Mouse (Mus musculus): ENCODE measurements around the gene Svbp. TPM values are rescaled to one million over a fixed set of nuclear protein-coding genes. Genes with fewer than 3 reads are reported as not detected.

The Svbp gene
- polyA plus RNA-seq (2012; fragmentation: generic; extraction: Trizol) = 100 to 1,000 TPM in 1 of 2 experiments, 10 to 100 TPM in 1; 49.4 to 100 TPM

DNA sequence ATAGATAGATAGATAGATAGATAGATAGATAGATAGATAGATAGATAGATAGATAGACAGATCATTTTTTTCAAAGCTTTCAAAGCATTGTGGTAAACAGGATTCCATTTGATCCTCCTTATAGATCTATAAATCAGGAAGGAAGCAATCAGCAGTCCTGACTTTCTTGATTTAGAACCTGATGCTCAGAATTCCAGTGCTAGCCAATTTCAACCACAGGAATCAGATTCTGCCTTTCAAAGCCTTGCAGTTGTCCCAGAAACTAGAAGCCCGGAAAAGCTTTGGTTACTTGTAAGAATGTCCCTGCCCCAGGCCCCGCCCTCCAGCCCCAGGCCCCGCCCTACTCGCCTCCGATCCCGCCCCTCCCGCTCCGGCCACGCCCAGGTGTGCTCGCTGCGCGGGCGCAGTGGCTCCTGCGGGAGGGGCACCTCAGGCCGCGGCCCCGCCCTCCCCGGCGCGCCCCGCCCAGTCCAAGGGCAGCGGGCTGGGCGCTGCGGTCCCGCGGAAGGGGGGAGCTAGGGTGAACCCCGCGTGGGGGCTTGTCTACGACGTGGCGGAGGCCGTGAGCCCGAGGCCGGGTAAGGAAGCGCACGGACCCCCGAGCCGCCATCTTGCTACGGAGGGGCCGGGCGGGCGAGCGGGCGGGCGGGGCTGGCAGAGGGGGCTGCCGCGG, at the start of gene Svbp:
Svbp (plus strand) TSS at position 398 of the 673 bp plus-strand sequence.

DNA sequence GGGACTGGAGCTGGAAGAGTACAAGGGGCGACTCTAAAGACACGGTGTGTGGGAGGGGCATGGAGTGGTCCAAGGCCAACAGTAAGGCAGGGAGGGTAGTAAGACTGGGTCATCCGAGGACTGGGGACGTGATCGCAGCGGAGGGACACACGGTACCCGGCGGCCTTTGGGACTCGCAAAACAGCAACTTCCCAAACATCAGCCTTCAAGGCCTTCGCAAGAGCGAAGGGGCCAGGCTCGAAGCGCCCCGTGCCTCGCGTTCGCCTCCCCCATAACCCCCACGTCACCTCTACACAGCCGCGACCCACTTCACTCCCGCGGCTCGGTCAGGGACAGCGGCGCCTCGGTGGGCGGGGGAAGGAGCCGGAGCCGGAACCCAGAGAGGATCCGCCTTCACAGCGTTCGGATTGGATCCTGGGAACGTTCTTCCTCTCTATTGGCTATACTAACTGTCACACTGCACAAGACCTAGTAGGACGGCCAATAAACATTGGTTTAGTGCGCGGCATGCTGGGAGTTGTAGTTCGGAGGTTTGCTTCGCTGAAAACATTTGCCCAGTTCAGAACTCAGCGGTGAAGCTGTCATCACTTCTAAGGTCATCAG, 21.2 kb upstream of the Svbp start, which contains the start of gene Zfp691:
Zfp691 (minus strand) TSS at position 345 of the 603 bp plus-strand sequence.

DNA sequence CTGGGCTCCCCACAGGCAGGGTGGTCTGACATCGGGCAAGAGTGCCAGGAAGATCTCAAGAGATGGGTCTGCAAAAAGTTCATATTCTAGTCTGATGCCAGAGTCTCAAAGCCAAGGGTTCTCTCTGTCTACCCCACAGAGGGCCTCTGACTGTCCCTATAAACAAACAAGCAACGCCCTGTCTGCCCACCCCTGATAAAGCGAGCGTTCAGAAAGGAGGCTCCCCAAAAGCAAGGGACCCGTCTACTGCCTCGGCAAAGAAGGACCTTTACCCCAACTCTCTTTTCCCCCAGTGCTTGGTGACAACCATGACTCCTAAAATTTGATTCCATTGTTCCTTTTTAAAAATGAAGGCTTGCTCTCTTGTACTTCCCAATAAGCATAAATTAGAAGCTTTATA, 5.2 kb upstream of the Svbp start, which contains the start of gene Ermap:
Ermap (minus strand) TSS at position 148 of the 400 bp plus-strand sequence.

DNA sequence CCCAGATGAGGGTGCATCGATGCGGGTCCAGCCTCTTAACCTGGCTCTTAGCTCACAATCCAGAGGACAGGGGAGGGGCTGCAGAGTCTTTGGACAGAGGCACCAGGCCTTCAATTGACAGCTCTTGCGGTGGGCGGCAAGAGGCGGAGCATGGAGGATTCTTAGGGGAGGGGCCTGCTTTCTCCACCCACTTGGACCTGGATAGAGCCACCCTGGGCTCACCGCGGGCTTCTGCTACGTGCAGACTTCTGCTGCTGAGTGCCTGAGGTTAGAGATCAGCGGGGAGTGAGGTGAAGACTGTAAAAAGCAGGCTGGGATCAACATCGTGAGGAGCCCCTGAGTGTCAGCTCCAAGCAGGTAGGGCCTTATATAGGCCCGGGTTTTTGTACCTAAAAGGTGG, 23.1 kb downstream of the Svbp start, which contains the start of gene Tmem269:
Tmem269 (minus strand) TSS at position 49 of the 400 bp plus-strand sequence.

DNA sequence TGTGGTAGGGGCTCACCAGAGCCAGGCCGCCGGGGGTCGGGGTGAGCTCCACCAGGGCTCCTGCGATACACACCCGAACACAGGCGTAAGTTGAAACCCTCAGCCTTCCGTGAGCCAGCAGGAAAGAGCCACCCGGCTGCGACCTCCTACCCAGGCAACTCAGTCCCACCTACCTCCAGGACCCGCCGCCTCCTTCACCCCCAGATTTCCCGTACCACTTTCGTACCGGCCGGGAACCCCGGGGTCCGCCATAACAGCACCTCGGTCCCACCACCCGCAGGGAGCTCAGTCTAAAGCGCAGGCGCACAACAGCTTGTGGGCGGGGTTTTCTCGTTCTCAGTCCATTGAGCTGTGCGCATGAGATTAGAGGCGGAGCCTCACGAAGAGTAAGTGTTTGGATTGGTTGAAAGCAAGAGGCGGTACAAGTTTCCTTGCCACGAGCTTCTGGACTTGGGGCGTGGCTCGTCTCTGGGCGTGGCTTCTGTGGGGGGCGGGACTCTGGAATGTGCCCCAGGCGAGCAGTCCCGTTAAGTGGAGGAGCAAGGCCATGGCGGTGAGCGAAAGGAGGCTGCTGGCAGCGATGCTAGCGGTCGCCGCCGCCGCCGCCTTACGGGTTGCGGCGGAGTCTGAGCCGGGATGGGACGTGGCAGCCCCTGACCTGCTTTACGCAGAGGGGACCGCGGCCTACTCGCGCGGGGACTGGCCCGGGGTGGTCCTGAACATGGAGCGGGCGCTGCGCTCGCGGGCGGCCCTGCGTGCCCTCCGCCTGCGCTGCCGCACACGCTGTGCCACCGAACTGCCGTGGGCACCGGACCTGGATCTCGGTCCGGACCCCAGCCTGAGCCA, 37.5 kb downstream of the Svbp start, which contains the start of the genes AU022252 and P3h1:
AU022252 (minus strand) TSS at position 303 of the 846 bp plus-strand sequence.
P3h1 (plus strand) TSS at position 506 of the 846 bp plus-strand sequence.

Other genes with a start within 250 kb of the Svbp start
- not detected for gene Lao1, start 233.7 kb upstream of the Svbp start, polyA plus RNA-seq (2012; fragmentation: generic; extraction: Trizol)
- 10 to 100 TPM; 20.9 to 23.8 TPM for gene Slc2a1, start 86.6 kb upstream of the Svbp start, polyA plus RNA-seq (2012; fragmentation: generic; extraction: Trizol)
- gene Zfp691, start 21.1 kb upstream of the Svbp start, polyA plus RNA-seq (2012; fragmentation: generic; extraction: Trizol) = 1 to 10 TPM; 1.1 to 6.2 TPM
- under 1 TPM in 1 of 2 experiments, not detected in 1; 0.01 TPM for gene Ermap, start 5.3 kb upstream of the Svbp start, polyA plus RNA-seq (2012; fragmentation: generic; extraction: Trizol)
- not detected for gene Tmem269, start 22.9 kb downstream of the Svbp start, polyA plus RNA-seq (2012; fragmentation: generic; extraction: Trizol)
- gene AU022252, start 37.4 kb downstream of the Svbp start, polyA plus RNA-seq (2012; fragmentation: generic; extraction: Trizol) = 10 to 100 TPM in 1 of 2 experiments, 1 to 10 TPM in 1; 7.5 to 13.2 TPM
- 10 to 100 TPM in 1 of 2 experiments, 1 to 10 TPM in 1; 9.0 to 47.6 TPM for gene P3h1, start 37.6 kb downstream of the Svbp start, polyA plus RNA-seq (2012; fragmentation: generic; extraction: Trizol)
- gene Cldn19, start 60.1 kb downstream of the Svbp start, polyA plus RNA-seq (2012; fragmentation: generic; extraction: Trizol) = 10 to 100 TPM in 1 of 2 experiments, under 1 TPM in 1; 0.04 to 18.1 TPM
- gene Ybx1, start 99.3 kb downstream of the Svbp start, polyA plus RNA-seq (2012; fragmentation: generic; extraction: Trizol) = 100 to 1,000 TPM; 229 to 540 TPM
- gene Ppih, start 125.2 kb downstream of the Svbp start, polyA plus RNA-seq (2012; fragmentation: generic; extraction: Trizol) = 10 to 100 TPM; 47.7 to 59.2 TPM
- under 1 TPM in 1 of 2 experiments, not detected in 1; 0.12 TPM for gene Ccdc30, start 220.2 kb downstream of the Svbp start, polyA plus RNA-seq (2012; fragmentation: generic; extraction: Trizol)
- gene Ppcs, start 227.1 kb downstream of the Svbp start, polyA plus RNA-seq (2012; fragmentation: generic; extraction: Trizol) = 10 to 100 TPM in 1 of 2 experiments, 1 to 10 TPM in 1; 7.8 to 15.0 TPM
- gene Zmynd12, start 227.5 kb downstream of the Svbp start, polyA plus RNA-seq (2012; fragmentation: generic; extraction: Trizol) = under 1 TPM in 1 of 2 experiments, not detected in 1; 0.06 TPM

Data from C3H10T1/2 (cell line).